Mouse (Mus musculus) midbrain, embryonic 10.5 days (tissue): ENCODE measurements around the gene Mtf1. TPM values are rescaled to one million over a fixed set of nuclear protein-coding genes. Genes with fewer than 3 reads are reported as not detected.

Experiments
- DNase-seq: peaks from one replicate; pipeline ENCODE4 v3.0.0-alpha.2; 2017; ENCODE audit warnings: low spot score
- H3K27ac ChIP-seq: fragments of 300-500 bp; sonication (generic); replicated peaks from 2 replicates; pipeline ENCODE4 v1.5.1; 2016; ENCODE audit warnings: mild to moderate bottlenecking
- H3K27me3 ChIP-seq: fragments of 300-500 bp; sonication (generic); 2 replicates; pipeline ENCODE4 v1.6.1; 2016; ENCODE audit warnings: low read depth, mild to moderate bottlenecking; ENCODE audit not compliant: poor library complexity, severe bottlenecking
- H3K36me3 ChIP-seq: fragments of 300-500 bp; sonication (generic); 2 replicates; pipeline ENCODE4 v1.6.1; 2016; ENCODE audit warnings: mild to moderate bottlenecking, moderate library complexity
- H3K4me1 ChIP-seq: fragments of 300-500 bp; sonication (generic); 2 replicates; pipeline ENCODE4 v1.6.1; 2016
- H3K4me3 ChIP-seq: fragments of 300-500 bp; sonication (generic); 2 replicates; pipeline ENCODE4 v1.5.1; 2016; ENCODE audit warnings: mild to moderate bottlenecking, moderate library complexity
- H3K9me3 ChIP-seq: fragments of 300-500 bp; sonication (generic); replicated peaks from 2 replicates; pipeline ENCODE4 v1.6.1; 2016; ENCODE audit warnings: mild to moderate bottlenecking
- WGBS: fragments of 180-500 bp; shearing (Covaris S2); methylation state at CpG from one replicate; pipeline ENCODE4 v1.1.7; 2016; 5-methylcytosine and 5-hydroxymethylcytosine counted together
- polyA plus RNA-seq: library from polyadenylated mRNA; unstranded; fragments of >200 nt; fragmentation: Nextera tagmentation; extraction: Ambion mirVana; gene quantifications from 2 replicates; pipeline ENCODE4 v1.2.1, GENCODE M21; 2016

The Mtf1 gene
- polyA plus RNA-seq, 1 experiment from 2014 or later: 21.5 TPM

GRCm38 (mm10) chr4:124843493-124843892 is 41.6 kb downstream of the Mtf1 start:
- peaks cover 82% of the 10 kb centered on the region for H3K36me3 ChIP-seq
- 61% methylated on average over 11 of the region's 11 CpGs for WGBS
- H3K9me3 ChIP-seq: peaks cover 6% of the 10 kb centered on the region; the same call in 1 of the 2 replicates
- no peak overlapping the region for H3K4me3 ChIP-seq
- no peak overlapping the region for H3K27ac ChIP-seq
- DNase-seq: peak; percentile 44
- peaks cover 6% of the 10 kb centered on the region for H3K4me1 ChIP-seq
- no peaks in the 10 kb centered on the region for H3K27me3 ChIP-seq

GRCm38 (mm10) chr4:124847573-124847972 is 45.7 kb downstream of the Mtf1 start:
- WGBS: 6% methylated on average over 8 of the region's 8 CpGs
- no peaks in the 10 kb centered on the region for H3K27me3 ChIP-seq
- H3K36me3 ChIP-seq: peaks cover 44% of the 10 kb centered on the region
- no peaks in the 10 kb centered on the region for H3K9me3 ChIP-seq
- H3K4me1 ChIP-seq: peaks cover 32% of the 10 kb centered on the region
- peak; percentile 87 for DNase-seq
- H3K4me3 ChIP-seq: no peak overlapping the region; the same call in 1 of the 2 replicates
- 0 out of 2 replicates have a peak overlapping the region, but pooled peaks have one; percentile 13 for H3K27ac ChIP-seq

GRCm38 (mm10) chr4:124849631-124850260 is 47.8 kb downstream of the Mtf1 start:
- peak overlapping the region; percentile 84 for H3K4me3 ChIP-seq
- WGBS: 3% methylated on average over 24 of the region's 24 CpGs
- H3K27me3 ChIP-seq: no peaks in the 10 kb centered on the region
- no peak for DNase-seq
- H3K36me3 ChIP-seq: peaks cover 42% of the 10 kb centered on the region
- H3K9me3 ChIP-seq: no peaks in the 10 kb centered on the region
- peak overlapping the region; percentile 96 for H3K27ac ChIP-seq
- H3K4me1 ChIP-seq: peaks cover 36% of the 10 kb centered on the region

- no peaks in the 10 kb centered on the region for H3K9me3 ChIP-seq
- peak within 1 kb of the TSS; percentile 96 for H3K27ac ChIP-seq
- under 1% methylated on average over 85 of the region's 90 CpGs for WGBS
- peaks cover 36% of the 10 kb centered on the region for H3K4me1 ChIP-seq
- peak; percentile 96 for DNase-seq
- no peaks in the 10 kb centered on the region for H3K27me3 ChIP-seq
- peaks cover 41% of the 10 kb centered on the region for H3K36me3 ChIP-seq
- H3K4me3 ChIP-seq: peak within 1 kb of the TSS; percentile 84
Measured at GRCm38 (mm10) chr4:124850261-124850913, 48.5 kb downstream of the Mtf1 start, which contains the start of gene Yrdc. Yrdc (plus strand) TSS chr4:124850679.

GRCm38 (mm10) chr4:124850933-124851658 is 49.2 kb downstream of the Mtf1 start, which contains the start of gene 1110065P20Rik:
1110065P20Rik (minus strand) TSS chr4:124851196.
- Histone ChIP-seq H3K36me3 (peaks cover 42% of the 10 kb centered on the region), H3K4me3 (peak within 1 kb of the TSS; percentile 84), H3K27me3 (no peaks in the 10 kb centered on the region), H3K27ac (peak within 1 kb of the TSS; percentile 96), H3K4me1 (peaks cover 36% of the 10 kb centered on the region), H3K9me3 (no peaks in the 10 kb centered on the region)
- peak; percentile 57 for DNase-seq
- under 1% methylated on average over 75 of the region's 75 CpGs for WGBS

GRCm38 (mm10) chr4:124856294-124856693 is 54.4 kb downstream of the Mtf1 start:
- no peak for DNase-seq
- peaks cover 66% of the 10 kb centered on the region for H3K36me3 ChIP-seq
- H3K9me3 ChIP-seq: no peaks in the 10 kb centered on the region
- H3K4me1 ChIP-seq: peaks cover 30% of the 10 kb centered on the region
- 94% methylated on average over 8 of the region's 8 CpGs for WGBS
- H3K27me3 ChIP-seq: peaks cover 9% of the 10 kb centered on the region
- H3K4me3 ChIP-seq: no peak overlapping the region
- no peak overlapping the region for H3K27ac ChIP-seq

- peaks cover 27% of the 10 kb centered on the region for H3K27me3 ChIP-seq
- no peak overlapping the region for H3K4me3 ChIP-seq
- H3K27ac ChIP-seq: no peak overlapping the region
- DNase-seq: no peak
- H3K4me1 ChIP-seq: peaks cover 28% of the 10 kb centered on the region
- no peaks in the 10 kb centered on the region for H3K9me3 ChIP-seq
- H3K36me3 ChIP-seq: peaks cover 59% of the 10 kb centered on the region
- 89% methylated on average over 5 of the region's 5 CpGs for WGBS
Measured at GRCm38 (mm10) chr4:124858370-124858769, 56.5 kb downstream of the Mtf1 start.

GRCm38 (mm10) chr4:124860446-124860845 is 58.5 kb downstream of the Mtf1 start:
- Histone ChIP-seq H3K4me1 (peaks cover 28% of the 10 kb centered on the region), H3K36me3 (peaks cover 39% of the 10 kb centered on the region), H3K9me3 (no peaks in the 10 kb centered on the region), H3K27me3 (peaks cover 28% of the 10 kb centered on the region), H3K27ac (no peak overlapping the region), H3K4me3 (peak overlapping the region; percentile 75; the same call in 1 of the 2 replicates)
- 18% methylated on average over 7 of the region's 7 CpGs for WGBS
- DNase-seq: peak; percentile 74

GRCm38 (mm10) chr4:124861283-124862188 is 59.6 kb downstream of the Mtf1 start, which contains the start of gene Maneal:
Maneal (minus strand) TSS chr4:124862171.
- no peaks in the 10 kb centered on the region for H3K9me3 ChIP-seq
- peaks cover 28% of the 10 kb centered on the region for H3K36me3 ChIP-seq
- peaks cover 28% of the 10 kb centered on the region for H3K4me1 ChIP-seq
- H3K27ac ChIP-seq: peak within 1 kb of the TSS; percentile 87
- DNase-seq: peak; percentile 38
- H3K27me3 ChIP-seq: peaks cover 28% of the 10 kb centered on the region
- H3K4me3 ChIP-seq: peak within 1 kb of the TSS; percentile 75
- 3% methylated on average over 58 of the region's 77 CpGs for WGBS

GRCm38 (mm10) chr4:124872719-124873118 is 70.8 kb downstream of the Mtf1 start:
- no peaks in the 10 kb centered on the region; the same call in 1 of the 2 replicates for H3K9me3 ChIP-seq
- WGBS: 92% methylated on average over 1 of the region's 1 CpGs
- H3K27ac ChIP-seq: no peak overlapping the region
- H3K4me1 ChIP-seq: no peaks in the 10 kb centered on the region
- H3K36me3 ChIP-seq: no peaks in the 10 kb centered on the region
- H3K27me3 ChIP-seq: no peaks in the 10 kb centered on the region
- H3K4me3 ChIP-seq: no peak overlapping the region
- DNase-seq: no peak

GRCm38 (mm10) chr4:124880599-124880998 is 78.7 kb downstream of the Mtf1 start, which contains the start of gene Epha10:
Epha10 (plus strand) TSS chr4:124880899.
- peaks cover 61% of the 10 kb centered on the region for H3K27me3 ChIP-seq
- no peak for DNase-seq
- peaks cover 7% of the 10 kb centered on the region for H3K9me3 ChIP-seq
- H3K4me3 ChIP-seq: peak within 1 kb of the TSS; percentile 65
- 6% methylated on average over 11 of the region's 11 CpGs for WGBS
- no peaks in the 10 kb centered on the region for H3K36me3 ChIP-seq
- H3K27ac ChIP-seq: peak within 1 kb of the TSS; percentile 80
- peaks cover 51% of the 10 kb centered on the region for H3K4me1 ChIP-seq
